ENCODE assay signal across 11 mouse cellular contexts in the genomic region with DNA sequence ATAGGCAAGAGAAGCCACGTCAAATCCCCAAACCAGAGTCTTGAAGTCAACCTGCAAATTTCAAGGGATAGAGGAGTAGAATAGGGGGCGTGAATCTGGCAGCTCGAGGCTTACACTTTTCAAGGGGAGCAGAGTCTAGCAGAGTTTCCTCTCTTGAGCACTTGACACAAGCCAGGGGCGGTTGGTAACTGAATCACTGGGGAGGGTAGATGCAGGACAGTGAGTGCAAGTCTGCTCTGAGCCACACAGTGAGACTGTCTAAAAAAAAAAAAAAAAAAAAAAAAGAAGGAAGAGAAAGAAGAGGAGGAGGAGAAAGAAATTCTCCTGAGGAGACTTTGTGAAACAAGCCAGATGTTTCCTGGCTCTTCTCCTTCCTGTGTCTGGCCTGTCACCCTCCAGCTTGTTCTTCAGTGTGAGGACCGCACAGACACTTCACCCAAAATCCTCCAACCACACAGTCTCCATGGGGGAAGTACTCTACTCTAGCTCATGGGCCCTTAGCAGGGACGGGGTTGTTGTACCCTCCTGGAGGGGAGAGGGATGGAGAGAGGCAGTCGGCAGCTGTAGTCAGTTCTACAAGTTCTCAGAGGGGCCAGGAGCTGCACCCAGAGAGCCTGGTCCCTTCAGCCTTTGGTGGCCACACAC. TPM values are rescaled to one million over a fixed set of nuclear protein-coding genes. Genes with fewer than 3 reads are reported as not detected.
DNase-seq lines count a peak whose midpoint lies in the region; ATAC-seq and TF ChIP-seq lines count a peak whose summit lies in the region.
"Had no signal": no experiment of that assay in that cellular context is flagged by ENCODE, and none has a peak within 500 bp of the region (broad histone marks: within the 10 kb centered on the region; RNA-seq: fewer than 3 reads in every experiment).

No protein-coding gene starts in this region.

- ATAC-seq in hematopoietic stem cell, adult 5-6 weeks (replicated peaks in 1 of 2; ENCODE audit: insufficient read depth in 1 of 2, low FRiP score in 2 of 2, low TSS enrichment in 1 of 2, low read depth in 1 of 2, poor library complexity in 2 of 2, severe bottlenecking in 2 of 2) = peak; percentile 79 to 87
- peak; percentile 81 for ATAC-seq in megakaryocyte progenitor cell, adult 5-6 weeks (replicated peaks; ENCODE audit: poor library complexity)
- ATAC-seq: midbrain, embryonic 13.5 days had no signal

- H3K4me3 ChIP-seq in gastrocnemius, adult 2 months = no peak overlapping the region
- H3K4me3 ChIP-seq: midbrain, embryonic 13.5 days had no signal

- TF ChIP-seq CTCF in gastrocnemius, adult 2 months (IDR thresholded peaks at IDR 0.05) = no peak

- peak overlapping the region; percentile 24; the same call in 1 of the 2 replicates for H3K27ac ChIP-seq in gastrocnemius, adult 2 months
- H3K27ac ChIP-seq: hindbrain, embryonic 14.5 days; midbrain, embryonic 13.5 days had no signal

- DNase-seq in gastrocnemius, adult 2 months = no peak
- no peak for DNase-seq in gastrocnemius, postnatal 14 days
- peak; percentile 60 for DNase-seq in layer of hippocampus, adult 9-11 months
- DNase-seq in layer of hippocampus, postnatal 25 days (ENCODE audit: extremely low spot score in 1 of 2, low spot score in 1 of 2) = no peak
- DNase-seq in adrenal gland, adult 18-20 months (ENCODE audit: low spot score in 2 of 2) = no peak
- DNase-seq in gastrocnemius, adult 18-20 months (ENCODE audit: low spot score) = no peak
- DNase-seq: adrenal gland, postnatal 36 days had no signal

- intact Hi-C loops in gastrocnemius, adult 2 months (cut with DNase I) = no loop called here
- intact Hi-C loops in gastrocnemius, postnatal 14 days (cut with DNase I; ENCODE audit: low total_unique reads) = no loop called here

RNA-seq across cellular contexts. Expression of gene Tifab, which starts 5.7 kb away (rescaled TPM):
- under 1 TPM; 0.18 to 0.28 TPM for total RNA-seq in gastrocnemius, adult 2 months (2021)
- total RNA-seq in gastrocnemius, postnatal 14 days (2021) = under 1 TPM; 0.31 to 0.44 TPM
- 1 to 10 TPM; 1.8 to 2.0 TPM for total RNA-seq in layer of hippocampus, postnatal 25 days (2021)
- total RNA-seq in hematopoietic stem cell, adult 5-6 weeks (2017) = 5.0 and 9.5 TPM in 2 replicates
- 81.5 and 82.6 TPM in 2 replicates for total RNA-seq in megakaryocyte progenitor cell, adult 5-6 weeks (2015)
- total RNA-seq in megakaryocyte progenitor cell, adult 5-6 weeks (2017) = 99.3 and 113 TPM in 2 replicates
- total RNA-seq in adrenal gland, adult 18-20 months (2021) = 1 to 10 TPM; 2.2 to 3.0 TPM
- under 1 TPM; 0.16 to 0.47 TPM for total RNA-seq in gastrocnemius, adult 18-20 months (2021)

RNA-seq across cellular contexts. Expression of gene H2afy, which starts 36.9 kb away (rescaled TPM):
- 10 to 100 TPM; 64.1 to 69.2 TPM for total RNA-seq in gastrocnemius, adult 2 months (2021)
- 10 to 100 TPM; 60.8 to 61.3 TPM for total RNA-seq in gastrocnemius, postnatal 14 days (2021)
- total RNA-seq in layer of hippocampus, postnatal 25 days (2021) = 100 to 1,000 TPM; 115 to 130 TPM
- 1,843 and 2,010 TPM in 2 replicates for total RNA-seq in hematopoietic stem cell, adult 5-6 weeks (2017)
- 720 and 754 TPM in 2 replicates for total RNA-seq in megakaryocyte progenitor cell, adult 5-6 weeks (2015)
- 1,515 and 1,537 TPM in 2 replicates for total RNA-seq in megakaryocyte progenitor cell, adult 5-6 weeks (2017)
- total RNA-seq in adrenal gland, adult 18-20 months (2021) = 100 to 1,000 TPM; 121 to 122 TPM
- 10 to 100 TPM; 59.7 to 70.6 TPM for total RNA-seq in gastrocnemius, adult 18-20 months (2021)

Comparison
In these comparisons a context has a peak if more than half of its experiments do, and no peak if none do; other contexts are left out.
1. RNA of gene H2afy, which starts 36.9 kb away (total RNA-seq): 1,843 to 2,010 TPM in hematopoietic stem cell, adult 5-6 weeks and 720 to 1,537 TPM in megakaryocyte progenitor cell, adult 5-6 weeks; 115 to 130 TPM in layer of hippocampus, postnatal 25 days, 121 to 122 TPM in adrenal gland, adult 18-20 months, 59.7 to 70.6 TPM in gastrocnemius, adult 18-20 months, 64.1 to 69.2 TPM in gastrocnemius, adult 2 months and 60.8 to 61.3 TPM in gastrocnemius, postnatal 14 days; every median in the first group is over 4 times any median in the second.